Mouse (Mus musculus) liver, embryonic 15.5 days (tissue): Measurements from ENCODE around the gene Gm49387. TPM values are rescaled to one million over a fixed set of nuclear protein-coding genes. Genes with fewer than 3 reads are reported as not detected.

Source experiments
- ATAC-seq: fragments of 200-750 bp; cut with Nextera tagmentation; 2 replicates; pipeline ENCODE4 v1.8.0; 2017; ENCODE audit warnings: moderate number of reproducible peaks, mild to moderate bottlenecking, moderate library complexity; ENCODE audit not compliant: insufficient read depth
- H3K27ac ChIP-seq: fragments of 300-500 bp; sonication (generic); replicated peaks from 2 replicates; pipeline ENCODE4 v1.5.1; 2015; ENCODE audit warnings: mild to moderate bottlenecking, inconsistent platforms
- H3K27me3 ChIP-seq: fragments of 300-500 bp; sonication (generic); 2 replicates; pipeline ENCODE4 v1.6.1; 2015; ENCODE audit warnings: mild to moderate bottlenecking, inconsistent platforms
- H3K36me3 ChIP-seq: fragments of 300-500 bp; sonication (generic); replicated peaks from 2 replicates; pipeline ENCODE4 v1.6.1; 2015; ENCODE audit warnings: moderate library complexity, mild to moderate bottlenecking, inconsistent platforms
- H3K4me1 ChIP-seq: fragments of 300-500 bp; sonication (generic); replicated peaks from 2 replicates; pipeline ENCODE4 v1.6.1; 2015; ENCODE audit warnings: inconsistent platforms
- H3K4me2 ChIP-seq: fragments of 300-500 bp; sonication (generic); 2 replicates; pipeline ENCODE4 v1.6.1; 2015; ENCODE audit warnings: moderate library complexity, mild to moderate bottlenecking, inconsistent platforms
- H3K4me3 ChIP-seq: fragments of 300-500 bp; sonication (generic); replicated peaks from 2 replicates; pipeline ENCODE4 v1.5.1; 2015; ENCODE audit warnings: mild to moderate bottlenecking, inconsistent platforms
- H3K9ac ChIP-seq: fragments of 300-500 bp; sonication (generic); 2 replicates; pipeline ENCODE4 v1.6.1; 2015; ENCODE audit warnings: moderate library complexity, mild to moderate bottlenecking, inconsistent platforms
- H3K9me3 ChIP-seq: fragments of 300-500 bp; sonication (generic); replicated peaks from 2 replicates; pipeline ENCODE4 v1.6.1; 2016; ENCODE audit warnings: inconsistent platforms
- WGBS: fragments of 180-500 bp; shearing (Covaris S2); methylation state at CpG from one replicate; pipeline ENCODE4 v1.1.7; 2015; ENCODE audit warnings: mixed read lengths; ENCODE audit not compliant: insufficient replicate concordance; 5-methylcytosine and 5-hydroxymethylcytosine counted together
- polyA plus RNA-seq: library from polyadenylated mRNA; unstranded; fragments of >200 nt; fragmentation: Nextera tagmentation; extraction: Ambion mirVana; gene quantifications from 2 replicates; pipeline ENCODE4 v1.2.1, GENCODE M21; 2015

The Gm49387 gene
- 2.9 and 3.6 TPM in 2 replicates for polyA plus RNA-seq

DNA sequence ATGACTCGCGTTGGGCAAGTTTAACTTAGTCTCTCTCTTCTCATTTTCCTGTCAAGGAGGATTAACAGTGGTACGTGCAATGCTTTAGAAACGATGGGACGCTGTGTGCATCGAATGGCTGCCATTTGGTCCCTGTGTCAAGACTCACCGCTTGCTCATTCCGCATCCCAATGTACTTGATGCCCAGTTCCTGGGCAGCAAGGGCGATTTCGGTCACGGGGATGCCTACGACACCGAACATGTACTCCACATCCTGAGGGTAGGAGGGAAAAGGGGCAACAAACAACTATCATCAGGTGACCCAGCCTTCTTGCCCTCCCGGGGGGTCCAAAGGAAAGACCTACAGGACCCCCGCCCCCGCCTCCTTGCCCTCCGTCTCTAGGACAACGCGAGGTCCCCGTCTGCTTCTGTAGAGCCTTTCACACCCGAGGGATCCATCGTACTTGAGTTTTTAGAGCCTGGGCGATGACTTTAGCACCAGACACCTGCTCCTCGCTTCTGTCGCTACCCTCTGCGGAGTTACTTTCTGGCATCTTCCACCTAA is at the start of gene Gm49387:
Gene Gm49387 (minus strand): TSS at position 533 of the 544 bp plus-strand sequence.
- no peaks in the 10 kb centered on the region for H3K9me3 ChIP-seq
- 3% methylated on average over 26 of the region's 26 CpGs for WGBS

GRCm38 (mm10) chr14:31686231-31686630 is 45.6 kb upstream of the Gm49387 start:
- Histone ChIP-seq H3K4me2 (no peak overlapping the region), H3K9ac (no peak overlapping the region), H3K9me3 (no peaks in the 10 kb centered on the region), H3K27me3 (no peaks in the 10 kb centered on the region), H3K36me3 (no peaks in the 10 kb centered on the region), H3K4me3 (no peak overlapping the region), H3K27ac (no peak overlapping the region), H3K4me1 (peaks cover 12% of the 10 kb centered on the region; the same call in 1 of the 2 replicates)
- no peak for ATAC-seq
- 66% methylated on average over 1 of the region's 1 CpGs for WGBS

More for the DNA sequence above, at the start of gene Gm49387:
- ATAC-seq, result peak; percentile 8; the same call in 1 of the 2 replicates
- no peaks in the 10 kb centered on the region for H3K36me3 ChIP-seq
- H3K27me3 ChIP-seq, result no peaks in the 10 kb centered on the region
- H3K4me2 ChIP-seq, result peak within 1 kb of the TSS; percentile 93
- peak within 1 kb of the TSS; percentile 79 for H3K4me3 ChIP-seq
- peaks cover 23% of the 10 kb centered on the region for H3K4me1 ChIP-seq
- peak within 1 kb of the TSS; percentile 81 for H3K9ac ChIP-seq
- peak within 1 kb of the TSS; percentile 92 for H3K27ac ChIP-seq

DNA sequence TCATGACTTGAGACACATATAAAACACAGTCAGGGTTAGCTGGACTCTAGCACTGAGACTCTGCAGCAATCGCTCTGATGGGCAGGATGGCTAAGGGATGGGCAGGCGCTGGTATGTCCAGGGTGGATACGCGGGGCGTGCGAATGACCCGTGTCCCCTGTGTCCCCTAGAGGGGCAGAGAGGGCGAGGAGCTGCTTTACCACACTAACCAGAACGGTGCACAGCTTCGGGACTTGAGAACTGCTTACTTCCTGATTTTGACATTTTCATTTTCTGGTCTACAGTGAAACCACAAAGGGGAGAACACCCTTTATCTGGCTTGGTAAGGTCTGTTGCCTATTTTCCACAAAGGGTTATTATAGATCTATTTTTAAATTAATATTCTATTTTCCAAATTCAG is 45.0 kb upstream of the Gm49387 start:
- Histone ChIP-seq H3K27ac (peak overlapping the region; percentile 33; the same call in 1 of the 2 replicates), H3K4me1 (peaks cover 12% of the 10 kb centered on the region; the same call in 1 of the 2 replicates), H3K4me2 (peak overlapping the region; percentile 31), H3K27me3 (no peaks in the 10 kb centered on the region), H3K9me3 (no peaks in the 10 kb centered on the region), H3K36me3 (no peaks in the 10 kb centered on the region), H3K9ac (no peak overlapping the region), H3K4me3 (no peak overlapping the region)
- 17% methylated on average over 10 of the region's 10 CpGs for WGBS
- ATAC-seq, result no peak

DNA sequence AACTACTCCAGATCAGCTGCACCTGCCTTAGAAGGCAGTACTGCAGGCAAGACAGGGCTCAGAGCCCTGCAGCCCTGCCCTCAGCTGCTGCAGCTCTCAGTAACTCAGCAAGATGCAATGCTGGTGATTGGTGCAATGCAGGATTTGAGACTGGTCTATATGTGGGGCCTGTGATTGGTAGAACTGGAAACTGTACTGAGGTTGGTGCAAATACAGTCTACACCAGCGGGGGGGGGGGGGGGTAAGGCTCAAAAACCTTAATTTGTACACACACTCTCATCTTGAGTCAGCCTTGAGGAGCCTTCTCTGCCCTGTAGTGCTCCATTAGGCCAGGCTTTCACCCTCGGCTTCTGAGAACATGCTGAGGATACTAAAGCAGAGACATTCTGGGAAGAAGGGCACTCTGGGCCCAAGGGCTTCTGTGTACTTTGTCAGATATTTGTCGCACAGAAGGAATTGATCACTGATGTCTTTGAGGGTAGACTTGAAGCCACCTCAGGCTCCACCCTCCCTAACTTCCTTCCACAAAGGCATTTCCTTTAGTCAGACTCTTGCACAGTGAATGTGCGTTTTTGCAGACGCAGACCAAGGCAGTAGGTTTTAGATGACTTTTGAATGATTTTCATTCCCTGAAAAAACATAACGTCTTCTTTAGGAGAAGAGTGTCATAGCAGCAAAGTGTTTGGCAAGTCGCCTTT is 43.8 kb upstream of the Gm49387 start:
- ATAC-seq, result no peak
- no peak overlapping the region for H3K9ac ChIP-seq
- no peak overlapping the region for H3K27ac ChIP-seq
- peaks cover 12% of the 10 kb centered on the region; the same call in 1 of the 2 replicates for H3K4me1 ChIP-seq
- 16% methylated on average over 7 of the region's 7 CpGs for WGBS
- H3K36me3 ChIP-seq, result no peaks in the 10 kb centered on the region
- H3K9me3 ChIP-seq, result no peaks in the 10 kb centered on the region
- H3K4me3 ChIP-seq, result no peak overlapping the region
- H3K27me3 ChIP-seq, result no peaks in the 10 kb centered on the region
- H3K4me2 ChIP-seq, result no peak overlapping the region

GRCm38 (mm10) chr14:31683610-31684009 is 42.9 kb upstream of the Gm49387 start:
- Histone ChIP-seq H3K4me2 (no peak overlapping the region), H3K27me3 (no peaks in the 10 kb centered on the region), H3K4me1 (peaks cover 12% of the 10 kb centered on the region; the same call in 1 of the 2 replicates), H3K36me3 (no peaks in the 10 kb centered on the region), H3K9ac (no peak overlapping the region), H3K27ac (no peak overlapping the region), H3K9me3 (no peaks in the 10 kb centered on the region), H3K4me3 (no peak overlapping the region)
- WGBS, result 44% methylated on average over 2 of the region's 2 CpGs
- ATAC-seq, result no peak

GRCm38 (mm10) chr14:31681931-31682555 is 41.4 kb upstream of the Gm49387 start:
- Histone ChIP-seq H3K27ac (no peak overlapping the region), H3K4me2 (no peak overlapping the region), H3K9ac (no peak overlapping the region), H3K36me3 (no peaks in the 10 kb centered on the region), H3K9me3 (no peaks in the 10 kb centered on the region), H3K27me3 (no peaks in the 10 kb centered on the region), H3K4me3 (no peak overlapping the region), H3K4me1 (peaks cover 12% of the 10 kb centered on the region; the same call in 1 of the 2 replicates)
- WGBS, result 48% methylated on average over 5 of the region's 5 CpGs
- no peak for ATAC-seq

DNA sequence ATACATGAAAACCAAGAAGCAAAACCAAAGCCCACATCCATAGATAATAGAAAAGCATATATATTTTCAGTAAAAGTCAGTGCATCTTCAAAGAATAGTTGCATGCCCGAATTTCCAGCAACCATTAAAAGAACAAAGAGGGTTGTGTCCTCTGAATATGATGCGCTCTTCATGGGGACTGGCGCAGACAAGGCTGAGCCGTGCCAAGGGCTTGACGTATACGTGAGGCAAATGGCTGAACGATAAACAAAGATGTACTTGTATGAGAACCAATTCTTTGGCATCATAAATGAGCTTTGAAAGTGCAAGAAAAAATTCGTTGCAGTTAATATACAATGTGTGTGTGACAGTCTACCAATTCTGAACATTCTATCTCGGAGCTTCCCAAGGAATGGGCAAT is 40.6 kb upstream of the Gm49387 start:
- H3K4me2 ChIP-seq, result no peak overlapping the region
- no peak overlapping the region for H3K27ac ChIP-seq
- H3K4me3 ChIP-seq, result no peak overlapping the region
- no peak for ATAC-seq
- 74% methylated on average over 9 of the region's 9 CpGs for WGBS
- H3K9ac ChIP-seq, result no peak overlapping the region
- no peaks in the 10 kb centered on the region for H3K36me3 ChIP-seq
- H3K9me3 ChIP-seq, result no peaks in the 10 kb centered on the region
- H3K4me1 ChIP-seq, result peaks cover 12% of the 10 kb centered on the region; the same call in 1 of the 2 replicates
- H3K27me3 ChIP-seq, result no peaks in the 10 kb centered on the region

DNA sequence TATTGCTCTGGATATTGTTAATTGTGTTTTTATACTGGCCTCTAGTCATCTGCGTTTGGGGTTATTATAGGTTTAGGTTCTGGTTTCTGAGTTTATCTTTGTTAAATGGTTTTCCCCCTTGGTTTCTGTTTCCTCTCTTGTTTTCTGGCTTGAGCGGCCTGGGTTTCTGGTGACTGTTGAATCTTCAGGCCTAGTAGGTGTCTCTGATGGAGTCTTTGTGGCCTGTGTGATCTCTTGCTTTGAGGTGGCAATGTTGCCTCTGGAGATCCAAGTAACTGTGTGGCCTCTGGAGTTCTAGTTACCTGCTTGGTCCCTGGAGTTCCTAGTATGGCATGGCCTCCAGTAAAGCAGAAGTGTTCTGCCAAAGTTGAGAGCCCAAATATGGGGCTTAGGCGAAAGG is 40.0 kb upstream of the Gm49387 start:
- no peak overlapping the region for H3K27ac ChIP-seq
- H3K4me3 ChIP-seq, result no peak overlapping the region
- peaks cover 11% of the 10 kb centered on the region; the same call in 1 of the 2 replicates for H3K4me1 ChIP-seq
- no peaks in the 10 kb centered on the region for H3K27me3 ChIP-seq
- H3K9ac ChIP-seq, result no peak overlapping the region
- no peaks in the 10 kb centered on the region for H3K36me3 ChIP-seq
- H3K9me3 ChIP-seq, result no peaks in the 10 kb centered on the region
- H3K4me2 ChIP-seq, result no peak overlapping the region
- WGBS, result 50% methylated on average over 3 of the region's 3 CpGs
- no peak for ATAC-seq

GRCm38 (mm10) chr14:31671635-31672320 is 31.1 kb upstream of the Gm49387 start:
- H3K4me2 ChIP-seq, result no peak overlapping the region
- H3K36me3 ChIP-seq, result peaks cover 8% of the 10 kb centered on the region
- no peaks in the 10 kb centered on the region for H3K9me3 ChIP-seq
- no peak overlapping the region for H3K9ac ChIP-seq
- WGBS, result 51% methylated on average over 10 of the region's 10 CpGs
- peak overlapping the region; percentile 56; the same call in 1 of the 2 replicates for H3K27ac ChIP-seq
- H3K4me1 ChIP-seq, result no peaks in the 10 kb centered on the region
- ATAC-seq, result no peak
- no peak overlapping the region for H3K4me3 ChIP-seq
- no peaks in the 10 kb centered on the region for H3K27me3 ChIP-seq

GRCm38 (mm10) chr14:31669642-31670490 is 29.2 kb upstream of the Gm49387 start:
- peak overlapping the region; percentile 21; the same call in 1 of the 2 replicates for H3K4me2 ChIP-seq
- no peak overlapping the region for H3K4me3 ChIP-seq
- H3K36me3 ChIP-seq, result peaks cover 11% of the 10 kb centered on the region
- peak overlapping the region; percentile 56 for H3K27ac ChIP-seq
- H3K9ac ChIP-seq, result no peak overlapping the region
- ATAC-seq, result 0 out of 2 replicates have a peak, but pooled peaks have one; percentile 17
- no peaks in the 10 kb centered on the region for H3K27me3 ChIP-seq
- WGBS, result 30% methylated on average over 15 of the region's 15 CpGs
- 0 out of 2 replicates have a peak, but pooled peaks cover 7% of the 10 kb centered on the region for H3K4me1 ChIP-seq
- no peaks in the 10 kb centered on the region for H3K9me3 ChIP-seq
